Mouse (Mus musculus) left cerebral cortex, postnatal 4 days (tissue): ENCODE data around the gene Sel1l2. TPM values are rescaled to one million over a fixed set of nuclear protein-coding genes. Genes with fewer than 3 reads are reported as not detected.

Experiments
- DNase-seq: peaks from one replicate; pipeline ENCODE4 v3.0.0-alpha.2; 2022
- intact Hi-C: fragments of 180-260 bp; cut with DNase I; formaldehyde crosslinking; loops from one replicate; pipeline ENCODE4 v1.15.1; 2025
- total RNA-seq, 2 experiments: library from RNA; stranded (reverse); gene quantifications; 2 replicates each; pipeline ENCODE4 v1.2.3; 2021

Gene Sel1l2
- not detected for total RNA-seq

- intact Hi-C loops = no loop called here
- no peak for DNase-seq
Observed at GRCm38 (mm10) chr2:140389525-140389924, at the start of gene Sel1l2. Sel1l2 (minus strand) TSS chr2:140389706.

GRCm38 (mm10) chr2:140439081-140439480, 49.6 kb upstream of the Sel1l2 start:
- DNase-seq = no peak
- intact Hi-C loops = no loop called here

GRCm38 (mm10) chr2:140427283-140427682, 37.8 kb upstream of the Sel1l2 start:
- intact Hi-C loops = no loop called here
- no peak for DNase-seq

- DNase-seq = no peak
- intact Hi-C loops = no loop called here
Observed at GRCm38 (mm10) chr2:140425844-140426243, 36.3 kb upstream of the Sel1l2 start.

GRCm38 (mm10) chr2:140395744-140396231, 6.3 kb upstream of the Sel1l2 start:
- intact Hi-C loops = loop anchor here (10.0 kb wide), 1 partner anchor 221 kb away; the partner anchor contains the start of genes Esf1 and Ndufaf5
- DNase-seq = peak; percentile 61

GRCm38 (mm10) chr2:140395179-140395578, 5.7 kb upstream of the Sel1l2 start, which contains the start of gene Macrod2:
Macrod2 (plus strand) TSS chr2:140395309.
- intact Hi-C loops = loop anchor here (10.0 kb wide), 1 partner anchor 220 kb away; the partner anchor contains the start of genes Esf1 and Ndufaf5
- peak; percentile 99 for DNase-seq

GRCm38 (mm10) chr2:140364804-140365203, 24.7 kb downstream of the Sel1l2 start:
- no peak for DNase-seq
- intact Hi-C loops = no loop called here

- intact Hi-C loops = no loop called here
- no peak for DNase-seq
Observed at GRCm38 (mm10) chr2:140359905-140360304, 29.6 kb downstream of the Sel1l2 start.

- intact Hi-C loops = no loop called here
- no peak for DNase-seq
Observed at GRCm38 (mm10) chr2:140342394-140342793, 47.1 kb downstream of the Sel1l2 start.

- intact Hi-C loops = no loop called here
Observed at GRCm38 (mm10) chr2:140330508-140331306, 58.8 kb downstream of the Sel1l2 start.

GRCm38 (mm10) chr2:140302976-140303708, 86.4 kb downstream of the Sel1l2 start:
- DNase-seq = no peak
- intact Hi-C loops = no loop called here

More at GRCm38 (mm10) chr2:140330508-140331306, 58.8 kb downstream of the Sel1l2 start:
- no peak for DNase-seq

GRCm38 (mm10) chr2:140297155-140297554, 92.4 kb downstream of the Sel1l2 start:
- no peak for DNase-seq
- intact Hi-C loops = no loop called here

GRCm38 (mm10) chr2:140293820-140294219, 95.7 kb downstream of the Sel1l2 start:
- intact Hi-C loops = no loop called here
- DNase-seq = no peak

- DNase-seq = no peak
- intact Hi-C loops = no loop called here
Observed at GRCm38 (mm10) chr2:140280808-140281207, 108.7 kb downstream of the Sel1l2 start.

GRCm38 (mm10) chr2:140255595-140256141, 133.8 kb downstream of the Sel1l2 start:
- intact Hi-C loops = no loop called here
- DNase-seq = no peak

- no peak for DNase-seq
- intact Hi-C loops = no loop called here
Observed at GRCm38 (mm10) chr2:140254256-140254655, 135.2 kb downstream of the Sel1l2 start.

- intact Hi-C loops = no loop called here
- DNase-seq = no peak
Observed at GRCm38 (mm10) chr2:140243105-140243504, 146.4 kb downstream of the Sel1l2 start.

GRCm38 (mm10) chr2:140242398-140242797, 147.1 kb downstream of the Sel1l2 start:
- no peak for DNase-seq
- intact Hi-C loops = no loop called here

GRCm38 (mm10) chr2:140237245-140237644, 152.3 kb downstream of the Sel1l2 start:
- DNase-seq = no peak
- intact Hi-C loops = no loop called here

- no peak for DNase-seq
- intact Hi-C loops = no loop called here
Observed at GRCm38 (mm10) chr2:140230295-140230694, 159.2 kb downstream of the Sel1l2 start.

- DNase-seq = no peak
- intact Hi-C loops = no loop called here
Observed at GRCm38 (mm10) chr2:140220325-140220724, 169.2 kb downstream of the Sel1l2 start.
